Comparison of ENCODE assay signal across 8 mouse cellular contexts in the genomic region with DNA sequence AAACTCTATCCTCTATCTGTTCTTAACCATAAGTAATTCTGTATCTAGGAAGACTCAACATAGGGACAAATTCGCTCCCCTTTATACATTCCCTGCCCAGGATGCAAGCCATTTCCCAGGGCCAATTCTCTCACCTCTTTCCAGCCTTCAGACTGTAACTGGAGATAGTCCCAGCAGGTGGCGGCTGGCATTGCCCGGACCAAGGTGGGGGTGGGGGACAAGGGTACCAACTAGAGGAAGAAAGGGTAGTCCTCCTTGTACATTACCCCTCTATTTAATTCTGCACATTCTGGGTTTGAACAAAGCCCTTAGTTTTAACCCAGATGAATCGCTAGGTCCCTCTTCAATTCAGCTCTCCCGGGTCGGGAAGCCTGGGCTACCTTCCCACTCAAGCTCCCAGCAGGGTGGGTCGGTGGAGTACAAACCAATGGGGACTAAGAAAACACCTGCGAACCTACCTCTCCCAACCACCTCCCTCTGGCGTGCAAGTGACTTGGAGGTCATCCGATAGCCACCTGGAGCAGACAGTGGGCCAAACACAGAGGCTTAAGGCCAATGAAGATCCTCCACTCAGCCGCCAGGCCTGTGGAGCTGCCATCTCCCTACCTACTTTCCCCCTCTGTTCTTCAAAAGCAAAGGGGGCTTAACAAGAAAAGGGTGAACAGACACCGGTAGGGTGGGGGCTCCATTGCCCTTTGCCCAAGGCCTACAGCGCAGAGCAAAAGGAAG. TPM values are rescaled to one million over a fixed set of nuclear protein-coding genes. Genes with fewer than 3 reads are reported as not detected.
DNase-seq lines count a peak whose midpoint lies in the region; ATAC-seq and TF ChIP-seq lines count a peak whose summit lies in the region.

No protein-coding gene starts in this region.

- ATAC-seq in neural tube, embryonic 11.5 days (ENCODE audit: insufficient read depth, low FRiP score, low TSS enrichment): no peak
- no peak for ATAC-seq in heart, postnatal 0 days (ENCODE audit: insufficient read depth, low read depth)
- ATAC-seq in liver, embryonic 12.5 days: no peak
- ATAC-seq in stomach, embryonic 16.5 days (ENCODE audit: insufficient read depth, low FRiP score): no peak
- ATAC-seq in granulocyte monocyte progenitor cell, adult 5-6 weeks (replicated peaks; ENCODE audit: poor library complexity, severe bottlenecking): no peak

- DNase-seq in neural tube, embryonic 11.5 days (ENCODE audit: low spot score): peak; percentile 24
- DNase-seq in neural tube, embryonic 10.5 days (ENCODE audit: extremely low spot score, low spot score): no peak
- DNase-seq in cerebellum, adult 8-10 months: peak; percentile 68
- no peak for DNase-seq in heart, postnatal 0 days (ENCODE audit: low spot score)
- no peak for DNase-seq in frontal cortex, postnatal 36 days (ENCODE audit: low spot score in 2 of 2)

- H3K9ac ChIP-seq in neural tube, embryonic 11.5 days (ENCODE audit: low read length): peak overlapping the region; percentile 84
- H3K9ac ChIP-seq in heart, postnatal 0 days (replicated peaks; ENCODE audit: low read depth, low read length): peak overlapping the region; percentile 77
- peak overlapping the region; percentile 87 for H3K9ac ChIP-seq in liver, embryonic 12.5 days
- peak overlapping the region; percentile 81 for H3K9ac ChIP-seq in stomach, embryonic 16.5 days (ENCODE audit: low read length)

- H3K9me3 ChIP-seq in neural tube, embryonic 11.5 days (ENCODE audit: control insufficient read depth, low read length): no peaks in the 10 kb centered on the region
- no peaks in the 10 kb centered on the region for H3K9me3 ChIP-seq in heart, postnatal 0 days (replicated peaks; ENCODE audit: control insufficient read depth, low read length)
- no peaks in the 10 kb centered on the region for H3K9me3 ChIP-seq in liver, embryonic 12.5 days (replicated peaks)
- no peaks in the 10 kb centered on the region for H3K9me3 ChIP-seq in stomach, embryonic 16.5 days (replicated peaks; ENCODE audit: control insufficient read depth, low read length)

- 12% methylated on average over 13 of the region's 13 CpGs for WGBS in neural tube, embryonic 11.5 days
- 20% methylated on average over 13 of the region's 13 CpGs for WGBS in heart, postnatal 0 days
- WGBS in liver, embryonic 12.5 days (ENCODE audit: insufficient replicate concordance): 22% methylated on average over 13 of the region's 13 CpGs
- WGBS in stomach, embryonic 16.5 days: 16% methylated on average over 13 of the region's 13 CpGs

- H3K4me1 ChIP-seq in neural tube, embryonic 11.5 days (ENCODE audit: control insufficient read depth, insufficient read depth, low read length): peaks cover 14% of the 10 kb centered on the region
- H3K4me1 ChIP-seq in heart, postnatal 0 days (ENCODE audit: control insufficient read depth, insufficient read depth): peaks cover 8% of the 10 kb centered on the region
- H3K4me1 ChIP-seq in liver, embryonic 12.5 days: peaks cover 46% of the 10 kb centered on the region
- peaks cover 23% of the 10 kb centered on the region; the same call in 1 of the 2 replicates for H3K4me1 ChIP-seq in stomach, embryonic 16.5 days (ENCODE audit: control insufficient read depth, insufficient read depth, low read length)

- no peak for TF ChIP-seq EP300 in heart, postnatal 0 days (IDR thresholded peaks at IDR 0.05; ENCODE audit: low read depth)

- H3K27ac ChIP-seq in neural tube, embryonic 11.5 days (ENCODE audit: low read depth, low read length): peak overlapping the region; percentile 68; the same call in 1 of the 2 replicates
- peak overlapping the region; percentile 94 for H3K27ac ChIP-seq in heart, postnatal 0 days (ENCODE audit: low read depth)
- peak overlapping the region; percentile 97 for H3K27ac ChIP-seq in liver, embryonic 12.5 days
- peak overlapping the region; percentile 70; the same call in 1 of the 2 replicates for H3K27ac ChIP-seq in stomach, embryonic 16.5 days (ENCODE audit: low read length)

- H3K4me3 ChIP-seq in neural tube, embryonic 11.5 days (ENCODE audit: low read depth, low read length): peak overlapping the region; percentile 92
- H3K4me3 ChIP-seq in heart, postnatal 0 days (ENCODE audit: low read depth, low read length): peak overlapping the region; percentile 80
- H3K4me3 ChIP-seq in liver, embryonic 12.5 days: peak overlapping the region; percentile 91
- H3K4me3 ChIP-seq in stomach, embryonic 16.5 days (replicated peaks; ENCODE audit: low read length): peak overlapping the region; percentile 81

- H3K4me2 ChIP-seq in neural tube, embryonic 11.5 days (ENCODE audit: low read depth): peak overlapping the region; percentile 95
- H3K4me2 ChIP-seq in heart, postnatal 0 days (ENCODE audit: low read depth, low read length): peak overlapping the region; percentile 95
- H3K4me2 ChIP-seq in liver, embryonic 12.5 days: peak overlapping the region; percentile 97
- H3K4me2 ChIP-seq in stomach, embryonic 16.5 days (ENCODE audit: low read depth, low read length): peak overlapping the region; percentile 87

- no peaks in the 10 kb centered on the region for H3K27me3 ChIP-seq in neural tube, embryonic 11.5 days (ENCODE audit: control insufficient read depth, insufficient read depth, low read length)
- H3K27me3 ChIP-seq in heart, postnatal 0 days (ENCODE audit: control insufficient read depth, insufficient read depth, low read length): no peaks in the 10 kb centered on the region
- H3K27me3 ChIP-seq in liver, embryonic 12.5 days (replicated peaks): no peaks in the 10 kb centered on the region
- no peaks in the 10 kb centered on the region for H3K27me3 ChIP-seq in stomach, embryonic 16.5 days (ENCODE audit: control insufficient read depth, insufficient read depth, low read length)

- 0 out of 2 replicates have a peak, but pooled peaks have one; percentile 11 for TF ChIP-seq CTCF in heart, postnatal 0 days (IDR thresholded peaks at IDR 0.05; ENCODE audit: low read depth)

- H3K36me3 ChIP-seq in neural tube, embryonic 11.5 days (ENCODE audit: control insufficient read depth, insufficient read depth, low read length): peaks cover 16% of the 10 kb centered on the region
- H3K36me3 ChIP-seq in heart, postnatal 0 days (replicated peaks; ENCODE audit: control insufficient read depth, insufficient read depth, low read length): peaks cover 31% of the 10 kb centered on the region
- H3K36me3 ChIP-seq in liver, embryonic 12.5 days: peaks cover 44% of the 10 kb centered on the region
- peaks cover 8% of the 10 kb centered on the region; the same call in 1 of the 2 replicates for H3K36me3 ChIP-seq in stomach, embryonic 16.5 days (ENCODE audit: control insufficient read depth, insufficient read depth, low read length)

RNA-seq across cellular contexts. Expression of a gene that starts 1.4 kb away (rescaled TPM):
- polyA plus RNA-seq in neural tube, embryonic 11.5 days (2014; fragmentation: Nextera tagmentation; extraction: Ambion mirVana): 27.6 and 32.8 TPM in 2 replicates
- 15.0 and 28.5 TPM in 2 replicates for total RNA-seq in heart, postnatal 0 days (2014; rRNA removed; ENCODE audit: low replicate concordance)
- 8.1 and 8.3 TPM in 2 replicates for polyA plus RNA-seq in heart, postnatal 0 days (2015; fragmentation: Nextera tagmentation; extraction: Ambion mirVana)
- polyA plus RNA-seq in liver, embryonic 12.5 days (2016; fragmentation: Nextera tagmentation; extraction: Ambion mirVana): 12.6 and 14.4 TPM in 2 replicates
- polyA plus RNA-seq in stomach, embryonic 16.5 days (2015; fragmentation: Nextera tagmentation; extraction: Ambion mirVana): 20.4 and 22.6 TPM in 2 replicates
- total RNA-seq in granulocyte monocyte progenitor cell, adult 5-6 weeks (2014; fragmentation: Nextera tagmentation): 35.0 and 36.7 TPM in 2 replicates
- total RNA-seq in granulocyte monocyte progenitor cell, adult 5-6 weeks (2017): 18.4 and 20.6 TPM in 2 replicates

RNA-seq across cellular contexts. Expression of a gene that starts 28.6 kb away (rescaled TPM):
- polyA plus RNA-seq in neural tube, embryonic 11.5 days (2014; fragmentation: Nextera tagmentation; extraction: Ambion mirVana): 315 and 321 TPM in 2 replicates
- total RNA-seq in heart, postnatal 0 days (2014; rRNA removed; ENCODE audit: low replicate concordance): 190 and 210 TPM in 2 replicates
- 205 and 208 TPM in 2 replicates for polyA plus RNA-seq in heart, postnatal 0 days (2015; fragmentation: Nextera tagmentation; extraction: Ambion mirVana)
- 216 and 229 TPM in 2 replicates for polyA plus RNA-seq in liver, embryonic 12.5 days (2016; fragmentation: Nextera tagmentation; extraction: Ambion mirVana)
- polyA plus RNA-seq in stomach, embryonic 16.5 days (2015; fragmentation: Nextera tagmentation; extraction: Ambion mirVana): 218 TPM in 2 replicates
- total RNA-seq in granulocyte monocyte progenitor cell, adult 5-6 weeks (2014; fragmentation: Nextera tagmentation): 112 and 128 TPM in 2 replicates
- total RNA-seq in granulocyte monocyte progenitor cell, adult 5-6 weeks (2017): 196 and 226 TPM in 2 replicates

RNA-seq across cellular contexts. Expression of a gene that starts 39.3 kb away (rescaled TPM):
- polyA plus RNA-seq in neural tube, embryonic 11.5 days (2014; fragmentation: Nextera tagmentation; extraction: Ambion mirVana): 24.8 and 27.0 TPM in 2 replicates
- total RNA-seq in heart, postnatal 0 days (2014; rRNA removed; ENCODE audit: low replicate concordance): 44.4 and 47.2 TPM in 2 replicates
- polyA plus RNA-seq in heart, postnatal 0 days (2015; fragmentation: Nextera tagmentation; extraction: Ambion mirVana): 12.6 and 13.7 TPM in 2 replicates
- polyA plus RNA-seq in liver, embryonic 12.5 days (2016; fragmentation: Nextera tagmentation; extraction: Ambion mirVana): 12.6 and 13.1 TPM in 2 replicates
- polyA plus RNA-seq in stomach, embryonic 16.5 days (2015; fragmentation: Nextera tagmentation; extraction: Ambion mirVana): 17.5 and 24.0 TPM in 2 replicates
- total RNA-seq in granulocyte monocyte progenitor cell, adult 5-6 weeks (2014; fragmentation: Nextera tagmentation): 21.2 and 31.9 TPM in 2 replicates
- 24.3 and 24.6 TPM in 2 replicates for total RNA-seq in granulocyte monocyte progenitor cell, adult 5-6 weeks (2017)

RNA-seq across cellular contexts. Expression of a gene that starts 60.0 kb away (rescaled TPM):
- 7.1 and 7.2 TPM in 2 replicates for polyA plus RNA-seq in neural tube, embryonic 11.5 days (2014; fragmentation: Nextera tagmentation; extraction: Ambion mirVana)
- total RNA-seq in heart, postnatal 0 days (2014; rRNA removed; ENCODE audit: low replicate concordance): 3.9 and 8.6 TPM in 2 replicates
- polyA plus RNA-seq in heart, postnatal 0 days (2015; fragmentation: Nextera tagmentation; extraction: Ambion mirVana): 2.3 and 2.7 TPM in 2 replicates
- polyA plus RNA-seq in liver, embryonic 12.5 days (2016; fragmentation: Nextera tagmentation; extraction: Ambion mirVana): 2.6 and 3.6 TPM in 2 replicates
- polyA plus RNA-seq in stomach, embryonic 16.5 days (2015; fragmentation: Nextera tagmentation; extraction: Ambion mirVana): 6.9 and 7.0 TPM in 2 replicates
- 19.0 and 25.0 TPM in 2 replicates for total RNA-seq in granulocyte monocyte progenitor cell, adult 5-6 weeks (2014; fragmentation: Nextera tagmentation)
- total RNA-seq in granulocyte monocyte progenitor cell, adult 5-6 weeks (2017): 17.1 and 17.9 TPM in 2 replicates

Comparison
In these comparisons a context has a peak if more than half of its experiments do, and no peak if none do; other contexts are left out.
1. DNase-seq: peak in neural tube, embryonic 11.5 days (single experiment) and cerebellum, adult 8-10 months (single experiment); none in neural tube, embryonic 10.5 days (single experiment), heart, postnatal 0 days (single experiment) and frontal cortex, postnatal 36 days (0 of 2).
2. Peak in every context shown above with its lines, with median percentiles within 50 percentile points of each other: H3K27ac ChIP-seq, H3K4me2 ChIP-seq, H3K4me3 ChIP-seq and H3K9ac ChIP-seq.